Mouse (Mus musculus) midbrain, embryonic 14.5 days (tissue): ENCODE results near the gene Gm20604. TPM values are rescaled to one million over a fixed set of nuclear protein-coding genes. Genes with fewer than 3 reads are reported as not detected.

Experiments used
- ATAC-seq: fragments of 200-750 bp; cut with Nextera tagmentation; 2 replicates; pipeline ENCODE4 v1.8.0; 2017; ENCODE audit warnings: moderate number of reproducible peaks, moderate library complexity; ENCODE audit not compliant: low FRiP score, low TSS enrichment
- DNase-seq: peaks from one replicate; pipeline ENCODE4 v3.0.0-alpha.2; 2015
- H3K27ac ChIP-seq: fragments of 300-500 bp; sonication (generic); replicated peaks from 2 replicates; pipeline ENCODE4 v1.5.1; 2014; ENCODE audit warnings: mild to moderate bottlenecking, low read depth, low read length, moderate library complexity
- H3K27me3 ChIP-seq: fragments of 300-500 bp; sonication (generic); 2 replicates; pipeline ENCODE4 v1.6.1; 2014; ENCODE audit warnings: low read length, control low read depth, mixed read lengths; ENCODE audit not compliant: control insufficient read depth, insufficient read depth
- H3K36me3 ChIP-seq: fragments of 300-500 bp; sonication (generic); 2 replicates; pipeline ENCODE4 v1.6.1; 2014; ENCODE audit warnings: low read length, control low read depth; ENCODE audit not compliant: control insufficient read depth, insufficient read depth
- H3K4me1 ChIP-seq: fragments of 300-500 bp; sonication (generic); 2 replicates; pipeline ENCODE4 v1.6.1; 2014; ENCODE audit warnings: mild to moderate bottlenecking, antibody characterized with exemption, low read length, control low read depth; ENCODE audit not compliant: control insufficient read depth, insufficient read depth
- H3K4me2 ChIP-seq: fragments of 300-500 bp; sonication (generic); 2 replicates; pipeline ENCODE4 v1.6.1; 2014; ENCODE audit warnings: mild to moderate bottlenecking, low read length, moderate library complexity
- H3K4me3 ChIP-seq: fragments of 300-500 bp; sonication (generic); replicated peaks from 2 replicates; pipeline ENCODE4 v1.5.1; 2014; ENCODE audit warnings: low read depth, low read length
- H3K9ac ChIP-seq: fragments of 300-500 bp; sonication (generic); replicated peaks from 2 replicates; pipeline ENCODE4 v1.6.1; 2014; ENCODE audit warnings: mild to moderate bottlenecking, low read length, moderate library complexity
- H3K9me3 ChIP-seq: fragments of 300-500 bp; sonication (generic); 2 replicates; pipeline ENCODE4 v1.6.1; 2016; ENCODE audit warnings: low read length, control low read depth, mixed read lengths; ENCODE audit not compliant: control insufficient read depth
- whole genome bisulfite sequencing: fragments of 180-500 bp; shearing (Covaris S2); extraction: QIAGEN DNeasy Blood & Tissue Kit; methylation state at CpG from one replicate; pipeline ENCODE4 v1.1.7; 2014; 5-methylcytosine and 5-hydroxymethylcytosine counted together
- polyA plus RNA-seq: library from polyadenylated mRNA; unstranded; fragments of >200 nt; fragmentation: Nextera tagmentation; extraction: Ambion mirVana; gene quantifications from 2 replicates; pipeline ENCODE4 v1.2.1, GENCODE M21; 2014

Gene Gm20604
- polyA plus RNA-seq, 1 experiment from 2014 or later = 47.3 TPM

- peak; percentile 15 for DNase-seq
Observed at GRCm38 (mm10) chr12:102756304-102756703, 2.2 kb downstream of the Gm20604 start.

GRCm38 (mm10) chr12:102748256-102748655 is 10.2 kb downstream of the Gm20604 start:
- Histone ChIP-seq H3K4me2 (no peak overlapping the region), H3K9ac (no peak overlapping the region), H3K27me3 (no peaks in the 10 kb centered on the region), H3K4me1 (peaks cover 9% of the 10 kb centered on the region), H3K27ac (no peak overlapping the region), H3K4me3 (no peak overlapping the region), H3K9me3 (no peaks in the 10 kb centered on the region), H3K36me3 (peaks cover 18% of the 10 kb centered on the region)
- DNase-seq = no peak
- 87% methylated on average over 3 of the region's 3 CpGs for WGBS
- ATAC-seq = no peak

More at GRCm38 (mm10) chr12:102756304-102756703, 2.2 kb downstream of the Gm20604 start:
- 87% methylated on average over 7 of the region's 7 CpGs for WGBS
- Histone ChIP-seq H3K4me3 (peak overlapping the region; percentile 72), H3K27ac (no peak overlapping the region), H3K4me1 (peaks cover 19% of the 10 kb centered on the region), H3K4me2 (peak overlapping the region; percentile 65), H3K9ac (no peak overlapping the region; the same call in 1 of the 2 replicates), H3K27me3 (no peaks in the 10 kb centered on the region), H3K36me3 (peaks cover 4% of the 10 kb centered on the region), H3K9me3 (no peaks in the 10 kb centered on the region)
- ATAC-seq = no peak

- no peak overlapping the region for H3K9ac ChIP-seq
- no peak for DNase-seq
- no peak for ATAC-seq
- WGBS = 65% methylated on average over 6 of the region's 6 CpGs
- peak overlapping the region; percentile 86 for H3K4me2 ChIP-seq
- H3K27me3 ChIP-seq = no peaks in the 10 kb centered on the region
- no peaks in the 10 kb centered on the region for H3K9me3 ChIP-seq
- H3K27ac ChIP-seq = no peak overlapping the region
- peaks cover 20% of the 10 kb centered on the region for H3K4me1 ChIP-seq
- H3K4me3 ChIP-seq = no peak overlapping the region
- H3K36me3 ChIP-seq = peaks cover 21% of the 10 kb centered on the region
Observed at GRCm38 (mm10) chr12:102744839-102745238, 13.6 kb downstream of the Gm20604 start.

GRCm38 (mm10) chr12:102743589-102744574 is 14.6 kb downstream of the Gm20604 start, which contains the start of the genes Moap1 and Tmem251:
Gene Moap1 (minus strand): TSS chr12:102743661.
Gene Tmem251 (plus strand): TSS chr12:102743762.
- H3K4me1 ChIP-seq = peaks cover 20% of the 10 kb centered on the region
- peaks cover 21% of the 10 kb centered on the region for H3K36me3 ChIP-seq
- ATAC-seq (peak; percentile 97), DNase-seq (peak; percentile 96)
- under 1% methylated on average over 63 of the region's 63 CpGs for WGBS
- no peaks in the 10 kb centered on the region for H3K9me3 ChIP-seq
- H3K4me3 ChIP-seq = peak within 1 kb of the TSS; percentile 84
- H3K27ac ChIP-seq = peak within 1 kb of the TSS; percentile 93
- no peaks in the 10 kb centered on the region for H3K27me3 ChIP-seq
- peak within 1 kb of the TSS; percentile 93 for H3K9ac ChIP-seq
- H3K4me2 ChIP-seq = peak within 1 kb of the TSS; percentile 86

- under 1% methylated on average over 33 of the region's 33 CpGs for WGBS
- H3K27ac ChIP-seq = peak overlapping the region; percentile 93
Observed at GRCm38 (mm10) chr12:102743036-102743588, 15.4 kb downstream of the Gm20604 start.

GRCm38 (mm10) chr12:102742056-102742455 is 16.4 kb downstream of the Gm20604 start:
- WGBS = 90% methylated on average over 7 of the region's 7 CpGs
- DNase-seq = no peak
- Histone ChIP-seq H3K4me1 (peaks cover 20% of the 10 kb centered on the region), H3K4me2 (peak overlapping the region; percentile 86), H3K9me3 (no peaks in the 10 kb centered on the region), H3K27me3 (no peaks in the 10 kb centered on the region), H3K4me3 (no peak overlapping the region), H3K9ac (0 out of 2 replicates have a peak overlapping the region, but pooled peaks have one; percentile 93), H3K27ac (no peak overlapping the region), H3K36me3 (peaks cover 10% of the 10 kb centered on the region)
- ATAC-seq = no peak

More at GRCm38 (mm10) chr12:102743036-102743588, 15.4 kb downstream of the Gm20604 start:
- Histone ChIP-seq H3K36me3 (peaks cover 17% of the 10 kb centered on the region), H3K9ac (peak overlapping the region; percentile 93), H3K27me3 (no peaks in the 10 kb centered on the region), H3K4me2 (peak overlapping the region; percentile 86), H3K4me3 (peak overlapping the region; percentile 84), H3K9me3 (no peaks in the 10 kb centered on the region), H3K4me1 (peaks cover 20% of the 10 kb centered on the region)
- ATAC-seq (peak; percentile 68), DNase-seq (no peak)

- Histone ChIP-seq H3K4me3 (no peak overlapping the region), H3K9ac (no peak overlapping the region), H3K4me2 (no peak overlapping the region), H3K27me3 (no peaks in the 10 kb centered on the region), H3K4me1 (peaks cover 20% of the 10 kb centered on the region), H3K36me3 (peaks cover 3% of the 10 kb centered on the region; the same call in 1 of the 2 replicates), H3K9me3 (no peaks in the 10 kb centered on the region), H3K27ac (no peak overlapping the region)
- DNase-seq (peak; percentile 62), ATAC-seq (no peak)
- WGBS = 67% methylated on average over 3 of the region's 3 CpGs
Observed at GRCm38 (mm10) chr12:102740285-102740684, 18.2 kb downstream of the Gm20604 start.

GRCm38 (mm10) chr12:102739096-102739495 is 19.4 kb downstream of the Gm20604 start:
- Histone ChIP-seq H3K9me3 (no peaks in the 10 kb centered on the region), H3K36me3 (peaks cover 3% of the 10 kb centered on the region; the same call in 1 of the 2 replicates), H3K4me2 (no peak overlapping the region), H3K4me1 (peaks cover 11% of the 10 kb centered on the region; the same call in 1 of the 2 replicates), H3K27me3 (no peaks in the 10 kb centered on the region), H3K9ac (no peak overlapping the region), H3K27ac (no peak overlapping the region), H3K4me3 (no peak overlapping the region)
- no peak for DNase-seq
- no peak for ATAC-seq
- WGBS = 85% methylated on average over 5 of the region's 5 CpGs
